Mouse (Mus musculus) B cell, adult 2 months (primary cell): ENCODE results near the gene Olfr1320.
A peak's percentile ranks its signal among the peaks of the same experiment; 100 is the strongest.

Experiments
- DNase-seq, 2 experiments: peaks; one replicate each; pipeline ENCODE4 v3.0.0; 2022

Olfr1320 gene

DNA sequence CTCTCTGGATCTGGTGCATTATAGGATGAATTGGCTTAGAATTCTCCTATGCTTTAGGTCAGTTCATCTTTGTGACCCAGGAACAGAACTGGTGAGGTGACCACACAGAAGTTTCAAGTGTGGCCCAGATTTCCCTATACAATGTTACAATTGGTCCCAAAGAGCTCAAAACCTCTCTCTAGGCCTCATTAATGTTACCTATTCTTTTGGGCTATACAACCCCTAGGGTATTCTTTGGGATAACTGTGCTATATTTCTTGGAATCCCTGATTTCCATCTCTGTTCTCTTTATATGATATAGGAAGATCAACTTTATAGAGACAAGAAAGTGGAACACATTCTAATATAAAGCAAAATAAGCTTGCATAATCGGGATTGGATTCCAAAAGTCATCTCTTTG lies at the start of gene Olfr1320:
Gene Olfr1320 (plus strand): TSS at position 301 of the 400 bp plus-strand sequence.
- no peak for DNase-seq

GRCm38 (mm10) chrX:49627566-49627965 lies 44.6 kb upstream of the Olfr1320 start:
- no peak for DNase-seq

DNA sequence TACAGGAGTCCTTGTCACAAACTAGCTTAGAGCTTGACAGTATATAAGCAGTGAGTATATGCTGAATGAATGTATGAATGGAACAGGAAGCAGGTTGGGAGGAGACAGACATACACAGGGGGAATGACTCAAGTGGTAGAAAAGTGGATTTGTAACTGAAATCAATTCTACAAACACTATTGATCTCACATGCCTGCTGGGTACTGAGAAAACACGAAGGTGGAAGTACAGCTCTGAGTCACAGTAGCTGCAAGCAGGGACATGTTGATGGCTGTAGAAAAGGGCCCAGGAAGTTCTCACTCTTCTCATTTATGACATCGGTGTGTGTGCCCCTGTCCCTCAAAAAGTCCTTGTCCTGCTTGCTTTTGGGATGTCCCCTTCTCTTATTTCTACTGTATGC lies 40.9 kb upstream of the Olfr1320 start:
- no peak for DNase-seq

DNA sequence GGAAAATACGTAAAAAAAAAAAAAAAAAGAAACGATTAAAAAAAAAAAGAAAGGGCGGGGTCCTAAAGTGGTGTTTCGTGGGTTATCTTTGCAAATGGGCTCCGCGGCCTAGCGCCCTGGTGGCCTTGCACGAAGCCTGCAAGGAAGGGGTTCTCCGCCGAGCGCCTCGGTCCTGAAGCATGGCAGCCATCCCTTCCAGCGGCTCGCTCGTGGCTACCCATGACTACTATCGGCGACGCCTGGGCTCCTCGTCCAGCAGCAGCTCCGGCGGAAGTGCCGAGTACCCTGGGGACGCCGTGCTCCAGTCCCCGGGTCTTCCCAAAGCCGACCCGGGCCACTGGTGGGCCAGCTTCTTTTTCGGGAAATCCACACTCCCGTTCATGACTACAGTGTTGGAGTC lies 11.4 kb upstream of the Olfr1320 start:
- peak; percentile 11 to 35 for DNase-seq
